Mouse (Mus musculus): ENCODE measurements around the gene Elf4. TPM values are rescaled to one million over a fixed set of nuclear protein-coding genes. Genes with fewer than 3 reads are reported as not detected.

Elf4 gene
- polyA plus RNA-seq, 2 experiments = 2.6 to 3.8 TPM

DNA sequence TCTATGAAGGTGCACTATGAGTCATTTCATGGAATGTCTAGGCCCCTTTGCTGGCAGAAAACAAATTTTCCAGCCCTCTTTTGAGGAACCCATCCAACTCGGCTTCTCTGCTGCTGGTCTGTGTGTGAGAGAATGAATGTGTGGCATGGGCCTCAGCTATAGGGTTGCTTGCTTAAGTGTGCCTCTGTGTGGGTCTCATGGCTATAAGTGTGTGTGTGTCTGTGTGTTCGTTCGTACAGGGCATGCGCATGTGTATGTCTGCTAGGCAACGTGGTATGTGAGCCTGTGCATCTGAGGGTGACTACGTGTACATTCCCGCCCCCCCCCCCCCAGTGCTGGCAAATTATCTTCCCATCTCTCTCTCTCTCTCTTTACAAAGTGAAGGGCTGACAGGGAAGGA lies 2.4 kb downstream of the Elf4 start:
- no peak overlapping the region for H3K27ac ChIP-seq
- no peaks in the 10 kb centered on the region for H3K9me3 ChIP-seq (ENCODE audit: control insufficient read depth, low read length)
- ATAC-seq (ENCODE audit: insufficient read depth) (no peak), DNase-seq (ENCODE audit: low read depth in 3 of 3, low spot score in 3 of 3) (no peak)
- no peak for TF ChIP-seq CTCF (IDR thresholded peaks at IDR 0.05; ENCODE audit: low read depth)
- no peak for TF ChIP-seq EP300 (IDR thresholded peaks at IDR 0.05; ENCODE audit: low read depth)
- H3K4me3 ChIP-seq (ENCODE audit: insufficient read depth in 1 of 2, low read depth in 2 of 2, low read length in 2 of 2) = no peak overlapping the region
- no peak overlapping the region for H3K4me2 ChIP-seq (ENCODE audit: low read depth)
- no peaks in the 10 kb centered on the region for H3K4me1 ChIP-seq (replicated peaks; ENCODE audit: control insufficient read depth in 2 of 2, insufficient read depth in 2 of 2, low read length in 1 of 2)
- no peak overlapping the region for H3K9ac ChIP-seq (replicated peaks)
- 74% methylated on average over 7 of the region's 7 CpGs for WGBS (ENCODE audit: insufficient replicate concordance)
- no peaks in the 10 kb centered on the region for H3K36me3 ChIP-seq (replicated peaks; ENCODE audit: control insufficient read depth, insufficient read depth, low read depth)
- H3K27me3 ChIP-seq (ENCODE audit: control insufficient read depth, insufficient read depth, low read length) = no peaks in the 10 kb centered on the region

DNA sequence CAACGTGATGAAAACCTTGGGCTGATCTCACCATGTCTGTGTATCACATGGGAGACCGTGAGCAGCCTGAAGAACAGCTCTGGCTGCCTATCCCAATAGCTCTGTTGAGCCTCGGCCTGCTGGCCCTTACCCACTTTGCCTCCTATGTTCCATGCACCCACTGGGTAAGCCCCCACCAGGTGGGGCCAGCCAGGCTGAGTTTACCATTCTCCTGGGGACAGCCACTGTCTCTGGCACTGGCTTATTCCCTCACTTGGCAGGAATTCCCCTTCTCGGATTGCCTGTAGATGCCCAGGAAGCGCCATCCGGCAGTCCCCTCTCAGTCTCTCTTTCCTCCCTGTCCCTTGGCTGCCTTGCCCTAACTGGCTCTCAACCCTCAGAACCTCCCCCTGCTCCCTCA lies 6.0 kb downstream of the Elf4 start:
- Histone ChIP-seq H3K9ac (replicated peaks) (no peak overlapping the region), H3K36me3 (replicated peaks; ENCODE audit: control insufficient read depth, insufficient read depth, low read depth) (no peaks in the 10 kb centered on the region), H3K27ac (no peak overlapping the region), H3K4me2 (ENCODE audit: low read depth) (no peak overlapping the region), H3K27me3 (ENCODE audit: control insufficient read depth, insufficient read depth, low read length) (no peaks in the 10 kb centered on the region), H3K4me1 (replicated peaks; ENCODE audit: control insufficient read depth in 2 of 2, insufficient read depth in 2 of 2, low read length in 1 of 2) (peaks cover 0 to 7% of the 10 kb centered on the region in 2 experiments; a peak in 3 of 4 replicates), H3K4me3 (ENCODE audit: insufficient read depth in 1 of 2, low read depth in 2 of 2, low read length in 2 of 2) (no peak overlapping the region), H3K9me3 (ENCODE audit: control insufficient read depth, low read length) (no peaks in the 10 kb centered on the region)
- DNase-seq (ENCODE audit: low read depth in 3 of 3, low spot score in 3 of 3) = no peak
- WGBS (ENCODE audit: insufficient replicate concordance) = 60% methylated on average over 6 of the region's 6 CpGs
- ATAC-seq (ENCODE audit: insufficient read depth) = no peak
- no peak for TF ChIP-seq EP300 (IDR thresholded peaks at IDR 0.05; ENCODE audit: low read depth)
- no peak for TF ChIP-seq CTCF (IDR thresholded peaks at IDR 0.05; ENCODE audit: low read depth)

DNA sequence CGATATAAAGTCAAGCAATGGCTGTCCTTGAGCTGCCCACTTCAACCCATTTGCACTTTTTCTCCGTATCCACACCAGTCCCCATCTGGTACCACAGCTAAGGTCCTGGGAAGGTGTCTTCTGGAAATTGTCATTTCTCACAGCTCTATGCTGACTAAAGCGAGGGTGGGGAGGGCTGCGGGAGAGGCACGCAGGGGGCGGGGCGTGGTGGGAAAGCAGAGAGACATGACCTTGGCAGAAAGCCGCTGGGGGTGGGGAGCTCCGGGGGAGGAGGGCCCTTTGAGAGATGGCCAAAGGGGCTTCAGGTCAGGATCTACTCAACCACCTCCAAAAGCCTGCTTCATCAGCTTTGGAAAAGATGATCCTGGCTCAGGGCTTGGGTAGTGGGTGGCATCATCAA lies 7.9 kb downstream of the Elf4 start:
- H3K9me3 ChIP-seq (ENCODE audit: control insufficient read depth, low read length) = no peaks in the 10 kb centered on the region
- H3K27ac ChIP-seq = no peak overlapping the region
- ATAC-seq (ENCODE audit: insufficient read depth) = no peak
- H3K36me3 ChIP-seq (replicated peaks; ENCODE audit: control insufficient read depth, insufficient read depth, low read depth) = no peaks in the 10 kb centered on the region
- no peaks in the 10 kb centered on the region for H3K27me3 ChIP-seq (ENCODE audit: control insufficient read depth, insufficient read depth, low read length)
- peak overlapping the region; percentile 73 for H3K4me2 ChIP-seq (ENCODE audit: low read depth)
- WGBS (ENCODE audit: insufficient replicate concordance) = 18% methylated on average over 9 of the region's 9 CpGs
- no peak overlapping the region for H3K4me3 ChIP-seq (ENCODE audit: insufficient read depth in 1 of 2, low read depth in 2 of 2, low read length in 2 of 2)
- peaks cover 0 to 9% of the 10 kb centered on the region in 2 experiments; a peak in 3 of 4 replicates for H3K4me1 ChIP-seq (replicated peaks; ENCODE audit: control insufficient read depth in 2 of 2, insufficient read depth in 2 of 2, low read length in 1 of 2)
- no peak for TF ChIP-seq EP300 (IDR thresholded peaks at IDR 0.05; ENCODE audit: low read depth)
- no peak for TF ChIP-seq CTCF (IDR thresholded peaks at IDR 0.05; ENCODE audit: low read depth)
- DNase-seq (ENCODE audit: low read depth in 3 of 3, low spot score in 3 of 3) = no peak
- H3K9ac ChIP-seq (replicated peaks) = no peak overlapping the region

DNA sequence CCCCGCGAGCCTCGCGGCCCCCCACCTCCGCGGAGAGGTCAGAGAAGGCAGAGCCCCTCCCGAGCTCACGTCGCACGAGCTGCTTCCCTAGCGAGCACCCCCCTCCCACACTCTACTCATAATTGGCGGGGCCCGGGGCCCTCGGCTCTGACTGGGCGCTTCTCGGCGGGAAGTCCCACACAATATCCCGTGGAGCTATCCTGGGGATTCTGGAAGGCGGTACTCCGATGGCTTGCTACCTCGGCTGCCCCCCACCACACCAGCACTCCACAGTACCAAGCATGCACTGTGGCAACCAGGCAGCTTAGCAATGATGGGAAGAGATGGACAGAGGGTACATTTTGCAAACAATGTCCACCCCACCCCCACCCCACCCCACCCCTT lies 8.4 kb downstream of the Elf4 start:
- no peaks in the 10 kb centered on the region for H3K9me3 ChIP-seq (ENCODE audit: control insufficient read depth, low read length)
- H3K27me3 ChIP-seq (ENCODE audit: control insufficient read depth, insufficient read depth, low read length) = no peaks in the 10 kb centered on the region
- H3K36me3 ChIP-seq (replicated peaks; ENCODE audit: control insufficient read depth, insufficient read depth, low read depth) = no peaks in the 10 kb centered on the region
- ATAC-seq (ENCODE audit: insufficient read depth) (peak; percentile 34; the same call in 1 of the 2 replicates), DNase-seq (ENCODE audit: low read depth in 3 of 3, low spot score in 3 of 3) (no peak)
- peaks cover 0 to 9% of the 10 kb centered on the region in 2 experiments; a peak in 3 of 4 replicates for H3K4me1 ChIP-seq (replicated peaks; ENCODE audit: control insufficient read depth in 2 of 2, insufficient read depth in 2 of 2, low read length in 1 of 2)
- 26% methylated on average over 8 of the region's 21 CpGs for WGBS (ENCODE audit: insufficient replicate concordance)
- H3K4me3 ChIP-seq (ENCODE audit: insufficient read depth in 1 of 2, low read depth in 2 of 2, low read length in 2 of 2) = peak overlapping the region; percentile 63 to 67
- H3K27ac ChIP-seq = no peak overlapping the region
- H3K9ac ChIP-seq (replicated peaks) = no peak overlapping the region
- TF ChIP-seq EP300 (IDR thresholded peaks at IDR 0.05; ENCODE audit: low read depth) (no peak), CTCF (IDR thresholded peaks at IDR 0.05; ENCODE audit: low read depth) (no peak)
- peak overlapping the region; percentile 73 for H3K4me2 ChIP-seq (ENCODE audit: low read depth)

DNA sequence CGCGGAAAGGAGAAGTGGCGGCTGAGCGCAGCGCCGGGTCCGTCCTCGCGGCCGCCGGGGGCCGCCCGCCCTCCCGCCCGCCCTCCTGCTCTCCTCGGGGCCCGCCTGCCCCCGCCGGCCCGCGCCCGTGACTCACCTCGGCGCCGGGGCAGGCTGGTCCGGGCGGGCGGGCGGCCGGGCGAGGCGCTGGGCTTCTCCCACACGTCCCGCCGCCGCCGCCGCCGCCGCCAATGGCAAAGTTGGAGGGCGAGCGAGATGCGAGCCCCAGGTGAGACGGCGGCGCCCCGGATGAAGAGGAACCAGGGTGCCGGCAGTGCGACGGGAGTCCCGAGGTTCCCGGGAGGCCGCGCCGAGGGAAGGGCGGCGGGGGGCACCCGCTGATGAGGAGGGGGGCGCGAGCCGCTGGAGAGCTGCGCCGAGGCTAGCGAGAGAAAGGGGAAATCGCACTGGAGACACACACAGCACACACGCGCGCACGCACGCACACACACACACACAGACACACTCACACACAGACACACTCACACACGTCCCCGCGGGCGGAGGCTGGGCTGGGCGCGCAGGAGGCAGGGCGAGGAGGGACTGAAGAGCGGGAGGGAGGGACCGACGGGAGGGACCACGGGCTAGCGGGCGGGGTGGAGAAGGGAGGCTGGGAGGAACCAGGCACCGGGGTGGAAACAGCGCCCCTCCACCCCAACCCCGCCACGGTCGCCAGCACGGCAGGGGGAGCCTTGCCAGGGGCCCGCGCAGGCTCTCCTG lies 9.0 kb downstream of the Elf4 start:
- TF ChIP-seq CTCF (IDR thresholded peaks at IDR 0.05; ENCODE audit: low read depth) (peak; percentile 21; the same call in 1 of the 2 replicates), EP300 (IDR thresholded peaks at IDR 0.05; ENCODE audit: low read depth) (no peak)
- Histone ChIP-seq H3K9ac (replicated peaks) (peak overlapping the region; percentile 61), H3K4me1 (replicated peaks; ENCODE audit: control insufficient read depth in 2 of 2, insufficient read depth in 2 of 2, low read length in 1 of 2) (peaks cover 0 to 9% of the 10 kb centered on the region in 2 experiments; a peak in 3 of 4 replicates), H3K27me3 (ENCODE audit: control insufficient read depth, insufficient read depth, low read length) (no peaks in the 10 kb centered on the region), H3K4me2 (ENCODE audit: low read depth) (peak overlapping the region; percentile 73), H3K36me3 (replicated peaks; ENCODE audit: control insufficient read depth, insufficient read depth, low read depth) (no peaks in the 10 kb centered on the region), H3K27ac (no peak overlapping the region), H3K9me3 (ENCODE audit: control insufficient read depth, low read length) (no peaks in the 10 kb centered on the region), H3K4me3 (ENCODE audit: insufficient read depth in 1 of 2, low read depth in 2 of 2, low read length in 2 of 2) (peak overlapping the region; percentile 63 to 67)
- DNase-seq (ENCODE audit: low read depth in 3 of 3, low spot score in 3 of 3) (peak; percentile 37 to 60 (median 44)), ATAC-seq (ENCODE audit: insufficient read depth) (peak; percentile 86)
- 13% methylated on average over 19 of the region's 91 CpGs for WGBS (ENCODE audit: insufficient replicate concordance)
